Mouse (Mus musculus) urinary bladder, postnatal 10 days (tissue): ENCODE data around the gene Vmn2r124.
"Not testable (repeated sequence)": the region's sequence is repeated elsewhere in the genome, so short reads cannot be mapped to it uniquely, and the experiment has no call there.

Experiments used
- DNase-seq: peaks from one replicate; pipeline ENCODE4 v3.0.0; 2022; ENCODE audit warnings: low spot score

Gene Vmn2r124

DNA sequence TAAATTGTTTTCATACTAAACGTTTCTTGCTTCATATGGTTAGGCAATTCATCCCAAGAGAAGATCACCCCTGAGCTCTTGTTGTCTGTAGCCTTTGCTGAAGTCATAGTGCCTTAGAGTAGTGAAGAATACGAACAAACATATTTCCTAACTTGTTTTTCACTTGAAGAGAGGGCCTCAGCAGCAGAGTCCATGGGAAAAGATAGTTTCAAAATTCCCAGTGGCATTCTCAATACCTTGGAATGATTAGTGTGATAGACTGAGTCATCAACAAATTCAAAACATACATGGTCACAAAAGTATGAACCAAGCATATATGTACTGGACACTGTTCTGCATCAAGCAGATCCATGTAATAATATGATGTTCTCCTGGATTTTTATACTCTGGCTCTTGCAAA is at the start of gene Vmn2r124:
Vmn2r124 (plus strand) TSS at position 301 of the 400 bp plus-strand sequence.
- no peak for DNase-seq

DNA sequence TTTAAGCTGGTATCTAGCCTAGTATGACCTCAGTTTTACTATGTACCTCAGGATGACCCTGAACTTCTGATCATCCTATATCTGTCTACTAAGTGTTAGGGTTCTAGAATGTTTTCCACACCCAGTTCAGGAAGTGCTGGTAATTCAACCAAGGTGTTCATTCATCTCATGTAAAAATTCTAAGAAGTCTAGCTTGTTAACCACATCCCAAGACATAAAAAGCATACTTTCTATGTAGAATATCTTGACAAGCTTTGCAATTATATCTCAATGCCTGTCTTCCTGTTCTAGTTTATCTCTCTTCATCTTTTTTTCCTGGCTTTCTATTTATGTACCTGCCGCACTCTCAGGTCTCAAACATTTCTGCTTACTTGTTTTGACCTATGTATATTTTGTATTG is 44.5 kb upstream of the Vmn2r124 start:
- DNase-seq = no peak

DNA sequence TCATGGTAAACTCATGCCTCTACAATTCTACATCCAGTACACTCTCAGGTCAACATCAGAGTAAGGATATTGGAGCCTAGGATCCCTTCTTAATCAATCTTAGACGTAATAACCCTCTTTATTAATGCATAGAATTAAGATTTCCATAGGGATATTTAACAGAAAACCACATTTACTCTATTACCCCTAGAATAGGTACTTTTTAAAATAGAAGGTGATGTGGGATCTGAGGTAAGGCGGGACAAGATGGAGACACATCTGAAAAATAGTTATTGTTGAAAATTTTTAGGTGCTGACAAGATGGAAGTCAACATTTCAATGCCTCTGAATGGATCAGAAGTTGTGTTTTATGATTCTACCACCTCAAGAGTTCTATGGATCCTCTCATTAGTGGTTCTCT is 27.8 kb upstream of the Vmn2r124 start, which contains the start of gene Fpr-rs4:
Fpr-rs4 (plus strand) TSS at position 301 of the 400 bp plus-strand sequence.
- no peak for DNase-seq

DNA sequence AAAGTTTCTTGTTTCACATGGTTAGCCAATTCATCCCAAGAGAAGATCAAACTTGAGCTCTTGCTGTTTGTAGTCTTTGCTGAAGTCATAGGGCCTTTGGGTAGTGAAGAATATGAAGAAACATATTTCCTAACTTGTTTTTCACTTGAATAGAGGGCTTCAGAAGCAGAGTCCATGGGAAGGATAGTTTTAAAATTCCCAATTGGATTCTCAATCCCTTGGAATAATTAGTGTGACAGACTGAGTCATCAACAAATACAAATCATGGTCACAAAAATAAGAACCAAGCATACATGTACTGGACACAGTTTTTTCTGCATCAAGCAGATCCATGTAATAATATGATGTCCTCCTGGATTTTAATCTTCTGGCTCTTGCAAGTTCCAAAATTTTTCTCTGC is 35.5 kb downstream of the Vmn2r124 start, which contains the start of gene Vmn2r91:
Vmn2r91 (plus strand) TSS at position 301 of the 400 bp plus-strand sequence.
- DNase-seq = not testable (repeated sequence)

DNA sequence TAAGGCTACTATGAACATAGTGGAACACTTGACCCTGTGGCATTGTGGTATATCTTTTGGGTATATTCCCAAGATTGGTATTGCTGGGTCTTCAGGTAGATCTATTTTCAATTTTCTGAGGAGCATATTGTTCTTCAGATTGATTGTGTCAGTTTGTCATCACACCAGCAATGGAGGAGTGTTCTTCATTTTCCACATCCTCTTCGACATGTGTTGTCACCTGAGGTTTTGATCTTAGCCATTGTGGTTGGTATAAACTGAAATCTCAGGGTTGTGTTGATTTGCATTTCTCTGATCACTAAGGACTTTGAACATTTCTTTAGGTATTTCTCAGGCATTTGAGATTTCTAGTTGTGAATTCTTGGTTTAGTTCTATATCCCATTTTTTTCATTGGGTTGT is 46.4 kb downstream of the Vmn2r124 start:
- not testable (repeated sequence) for DNase-seq

DNA sequence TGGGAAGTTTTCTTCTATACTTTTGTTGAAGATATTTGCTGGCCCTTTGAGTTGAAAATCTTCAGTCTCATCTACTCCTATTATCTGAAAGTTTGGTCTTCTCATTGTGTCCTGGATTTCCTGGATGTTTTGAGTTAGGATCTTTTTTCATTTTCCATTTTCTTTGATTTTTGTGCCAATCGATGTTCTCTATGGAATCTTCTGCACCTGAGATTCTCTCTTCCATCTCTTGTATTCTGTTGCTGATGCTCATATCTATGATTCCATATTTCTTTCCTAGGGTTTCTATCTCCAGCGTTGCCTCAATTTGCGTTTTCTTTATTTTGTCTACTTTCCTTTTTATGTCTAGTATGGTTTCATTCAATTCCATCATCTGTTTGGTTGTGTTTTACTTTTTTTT is 53.0 kb downstream of the Vmn2r124 start:
- DNase-seq = not testable (repeated sequence)
